Mouse (Mus musculus) cerebellum, adult 8-10 months (tissue): ENCODE results near the gene Mpp3.

Experiments used
- DNase-seq: peaks from one replicate; pipeline ENCODE4 v3.0.0; 2022

Mpp3 gene

DNA sequence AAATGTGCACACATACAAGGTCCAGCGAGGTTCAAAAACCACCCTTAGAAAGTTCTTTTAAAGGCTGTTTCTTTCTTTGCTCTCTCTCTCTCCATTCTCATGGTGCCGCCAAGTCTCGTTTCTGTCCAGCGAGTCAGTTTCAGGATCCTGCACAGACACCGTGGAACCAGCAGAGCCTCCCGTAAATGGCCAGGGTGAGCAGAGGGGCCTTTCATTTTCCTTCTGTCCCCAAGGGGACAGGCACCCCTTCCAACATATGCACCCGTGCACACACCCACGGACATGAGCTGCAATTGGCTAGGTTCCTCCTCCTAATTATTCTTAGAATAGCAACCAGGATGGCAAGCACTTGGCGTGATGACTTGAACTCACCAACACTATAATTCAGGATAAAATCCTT lies 54.8 kb downstream of the Mpp3 start:
- DNase-seq: no peak

DNA sequence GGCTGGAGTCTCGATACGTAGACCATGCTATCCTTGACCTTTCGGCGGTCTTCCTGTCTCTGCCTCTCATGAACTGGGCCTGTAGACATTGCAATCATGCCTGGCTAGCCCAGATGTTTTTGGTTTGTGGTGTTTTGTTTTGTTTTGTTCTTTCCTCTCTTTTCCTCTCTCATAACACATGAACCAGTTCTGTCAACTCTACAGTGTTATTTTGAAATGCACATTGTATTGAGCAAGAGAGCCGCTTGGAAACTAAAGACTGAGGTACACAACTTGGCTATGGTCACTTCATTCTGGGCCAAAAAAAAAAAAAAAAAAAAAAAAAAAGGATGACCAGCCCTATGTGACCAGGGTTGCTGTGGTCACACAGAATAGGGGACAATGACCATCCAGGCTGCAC lies 55.6 kb downstream of the Mpp3 start:
- no peak for DNase-seq

- no peak for DNase-seq
These were observed 56.2 kb downstream of the Mpp3 start for GRCm38 (mm10) chr11:101972097-101972496.

DNA sequence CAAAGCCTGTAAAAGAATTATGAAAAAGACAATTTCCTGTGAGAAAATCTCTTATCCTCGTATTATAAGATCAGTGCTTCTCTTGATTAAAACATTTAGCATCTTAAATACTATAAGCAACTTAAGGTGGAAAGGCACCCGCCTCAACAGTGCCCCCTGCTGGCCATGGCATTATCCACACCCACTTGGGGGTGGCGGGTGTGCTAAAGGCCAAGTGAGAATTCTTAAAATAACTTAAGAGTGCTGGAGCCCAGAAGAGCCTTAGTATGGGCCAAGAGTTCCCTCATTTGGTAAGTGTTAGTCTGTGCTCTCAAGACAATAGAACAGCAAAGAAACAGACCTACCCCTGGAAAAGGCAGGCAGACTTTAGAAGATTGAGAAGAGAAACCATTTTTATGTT lies 56.9 kb downstream of the Mpp3 start:
- no peak for DNase-seq

DNA sequence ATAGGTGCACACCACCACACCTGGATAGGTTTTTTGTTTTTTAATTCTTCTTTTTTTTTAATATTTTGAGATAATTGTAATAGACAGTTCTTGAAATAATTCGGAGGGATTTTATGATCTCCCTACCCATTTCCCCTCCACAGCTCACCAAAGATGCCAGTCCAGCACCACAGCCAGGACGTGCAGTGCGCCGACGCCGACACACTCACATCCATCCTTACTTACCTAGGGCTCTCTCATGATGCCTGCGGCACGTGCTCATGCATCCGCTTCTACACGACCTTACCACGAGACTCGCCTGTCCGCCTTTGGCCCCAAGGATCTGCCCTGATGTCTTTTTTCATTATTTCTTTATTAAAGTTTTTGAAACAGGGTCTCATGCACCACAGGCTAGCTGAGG lies 58.4 kb downstream of the Mpp3 start:
- DNase-seq: no peak

DNA sequence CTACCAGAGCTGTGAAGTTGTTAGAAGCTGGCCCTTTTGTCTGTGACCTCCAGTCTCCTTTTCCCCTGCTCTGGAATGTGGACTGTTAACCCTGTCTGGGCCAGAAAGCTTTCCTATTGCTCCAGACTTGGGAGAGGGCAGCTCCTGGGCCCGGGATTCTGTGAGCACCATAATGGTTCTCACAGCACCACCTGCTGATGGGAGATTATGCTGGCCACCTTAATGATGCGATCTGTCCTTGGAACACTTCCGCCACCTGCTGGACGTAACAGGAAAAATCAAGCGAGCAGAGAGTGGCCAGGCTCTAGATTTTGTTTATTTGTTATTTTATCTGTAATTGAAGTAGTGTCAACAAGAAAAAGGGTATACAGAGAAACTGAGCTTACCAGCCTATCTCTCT lies 59.5 kb downstream of the Mpp3 start:
- DNase-seq: peak; percentile 85

DNA sequence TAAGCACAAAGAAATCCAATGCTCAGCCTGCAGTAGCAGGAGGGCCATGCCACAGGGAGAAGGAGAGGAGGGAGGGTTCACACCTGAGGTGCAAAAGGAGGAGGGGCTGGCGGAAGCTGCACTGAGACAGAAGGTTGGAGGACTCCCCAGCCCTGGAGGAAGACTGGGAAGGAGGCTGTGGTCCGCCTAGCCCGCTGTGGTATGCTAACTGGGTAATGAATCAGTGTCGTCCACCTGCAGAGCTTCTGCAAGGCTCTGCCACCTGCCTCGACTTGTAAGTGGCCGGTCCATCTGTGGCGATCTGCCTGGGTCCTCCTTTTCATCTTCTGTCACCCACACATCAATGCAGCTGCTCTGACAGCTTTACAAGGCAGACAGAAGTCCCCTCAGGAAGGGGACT lies 60.0 kb downstream of the Mpp3 start:
- DNase-seq: no peak

DNA sequence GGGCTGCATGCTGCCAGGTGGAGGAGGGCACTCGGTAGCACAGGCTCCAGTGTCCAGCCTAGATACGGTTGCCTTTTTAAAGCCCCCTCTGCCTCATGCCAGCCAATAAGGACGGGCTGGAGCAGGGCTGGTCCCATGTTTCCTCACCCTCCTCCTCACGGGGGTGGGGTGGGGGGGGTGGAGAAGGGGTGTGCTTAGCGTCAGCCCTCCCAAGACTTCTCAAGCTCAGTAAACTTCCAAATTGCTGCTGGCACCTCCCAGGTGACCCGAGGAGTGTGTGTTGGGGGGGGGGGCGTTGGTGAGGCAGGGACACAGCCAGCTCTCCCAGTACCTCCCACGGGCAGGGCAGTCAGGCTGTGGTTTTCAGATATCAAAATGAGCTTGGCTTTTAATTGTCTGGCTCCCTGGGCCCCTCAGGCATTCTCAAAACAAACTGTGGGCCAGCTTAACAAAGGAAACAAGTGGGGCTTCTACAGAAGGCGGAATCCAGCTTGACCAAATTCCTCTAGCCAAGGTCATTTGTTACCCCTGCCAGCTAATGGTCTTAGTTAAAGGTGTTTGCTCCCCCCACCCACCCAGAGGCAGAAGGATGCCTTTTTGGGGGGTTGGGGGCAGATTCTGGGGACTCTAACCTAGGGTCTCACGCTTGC lies 61.2 kb downstream of the Mpp3 start, which contains the start of gene Sost:
Sost (minus strand) TSS at position 51 of the 650 bp plus-strand sequence.
- DNase-seq: no peak

DNA sequence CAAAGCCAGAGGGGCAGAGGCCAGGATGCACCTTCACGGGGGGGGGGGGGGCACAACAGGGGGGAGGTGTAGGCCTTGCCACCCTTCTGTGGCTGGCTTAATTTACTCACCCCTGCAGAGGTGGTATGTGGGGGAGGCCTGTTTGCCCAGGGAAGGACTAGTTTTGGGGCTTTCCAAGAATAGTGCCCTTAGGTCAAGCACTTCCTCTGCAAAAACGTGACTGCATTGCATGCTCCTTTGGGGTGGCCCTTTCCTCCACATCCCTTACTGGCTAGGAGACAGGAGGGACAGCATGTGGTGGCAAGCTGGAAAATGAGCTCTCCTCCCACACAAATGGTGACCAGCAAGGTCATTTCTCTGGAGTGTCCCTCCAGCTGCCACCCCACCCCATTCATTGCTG lies 62.7 kb downstream of the Mpp3 start:
- no peak for DNase-seq

- DNase-seq: no peak
These were observed 63.6 kb downstream of the Mpp3 start for GRCm38 (mm10) chr11:101964647-101965046.

DNA sequence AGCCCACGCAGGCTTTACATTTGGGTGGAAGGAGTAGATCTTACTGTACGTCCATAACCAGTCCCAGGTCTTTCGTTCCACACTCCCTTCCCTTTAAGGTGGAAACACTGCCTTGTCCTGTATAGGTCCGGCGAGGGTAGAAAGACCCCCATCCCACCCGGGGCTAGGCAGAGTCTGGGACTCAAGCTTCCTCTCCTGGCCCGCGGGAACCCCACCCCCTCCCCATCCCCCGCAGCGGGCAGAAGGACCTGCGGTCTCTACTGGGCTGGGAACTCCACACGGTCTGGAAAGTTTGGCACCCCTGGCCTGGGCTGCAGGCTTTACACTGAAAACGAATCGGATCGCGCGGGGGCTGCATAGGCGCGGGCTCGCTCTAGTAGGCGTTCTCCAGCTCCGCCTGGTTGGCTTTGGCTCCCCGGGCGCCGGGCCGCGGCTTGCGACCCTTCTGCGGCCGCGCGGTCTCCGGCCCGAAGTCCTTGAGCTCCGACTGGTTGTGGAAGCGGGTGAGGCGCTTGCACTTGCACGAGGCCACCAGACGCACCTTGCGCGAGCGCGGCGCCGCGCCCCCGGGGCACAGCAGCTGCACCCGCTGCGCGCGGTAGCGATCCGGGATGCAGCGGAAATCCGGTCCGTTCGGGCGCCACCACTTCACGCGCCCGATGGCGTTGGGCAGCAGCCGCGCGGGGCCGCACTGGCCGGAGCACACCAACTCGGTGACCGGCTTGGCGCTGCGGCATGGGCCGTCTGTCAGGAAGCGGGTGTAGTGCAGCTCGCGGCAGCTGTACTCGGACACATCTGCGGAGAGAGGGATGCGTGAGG lies 64.6 kb downstream of the Mpp3 start:
- no peak for DNase-seq

DNA sequence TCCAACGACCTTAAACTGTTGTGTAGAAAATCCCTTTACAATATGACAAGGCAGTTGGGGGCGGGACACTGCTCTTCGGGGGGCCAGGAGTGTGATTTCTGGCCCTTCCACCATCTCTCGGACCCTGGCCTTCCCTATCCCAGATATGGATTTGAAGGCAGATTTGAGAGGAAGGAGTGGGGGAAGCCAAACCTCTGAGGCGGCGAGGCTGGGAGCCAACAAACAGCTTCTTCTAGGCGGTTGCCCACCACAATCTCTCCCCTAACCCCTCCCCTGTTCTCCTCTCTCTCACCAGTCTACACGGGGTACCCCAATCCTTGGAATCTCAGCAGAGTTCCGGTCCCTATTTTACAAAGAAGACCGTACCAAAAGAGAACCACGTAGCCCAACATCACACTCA lies 65.2 kb downstream of the Mpp3 start:
- no peak for DNase-seq

DNA sequence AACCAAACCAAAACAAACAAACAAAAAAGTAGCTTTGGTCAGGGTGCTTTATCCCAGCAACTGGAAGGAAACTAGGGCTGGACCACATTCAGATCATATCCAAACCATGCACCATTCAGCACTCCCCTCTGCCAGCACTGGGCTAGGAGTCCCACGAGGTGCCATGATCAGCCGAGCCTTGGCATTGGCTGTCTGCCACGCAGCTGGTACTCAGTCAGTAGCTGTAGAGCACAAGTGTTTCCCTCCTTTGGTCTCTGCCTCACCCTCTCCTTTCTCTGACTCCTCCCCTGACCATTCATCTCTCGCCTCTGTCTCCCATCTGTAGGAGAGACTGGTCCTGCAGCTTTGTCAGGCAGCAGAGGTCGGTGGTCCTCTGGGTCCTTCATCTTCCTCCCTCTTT lies 70.8 kb downstream of the Mpp3 start:
- DNase-seq: no peak

DNA sequence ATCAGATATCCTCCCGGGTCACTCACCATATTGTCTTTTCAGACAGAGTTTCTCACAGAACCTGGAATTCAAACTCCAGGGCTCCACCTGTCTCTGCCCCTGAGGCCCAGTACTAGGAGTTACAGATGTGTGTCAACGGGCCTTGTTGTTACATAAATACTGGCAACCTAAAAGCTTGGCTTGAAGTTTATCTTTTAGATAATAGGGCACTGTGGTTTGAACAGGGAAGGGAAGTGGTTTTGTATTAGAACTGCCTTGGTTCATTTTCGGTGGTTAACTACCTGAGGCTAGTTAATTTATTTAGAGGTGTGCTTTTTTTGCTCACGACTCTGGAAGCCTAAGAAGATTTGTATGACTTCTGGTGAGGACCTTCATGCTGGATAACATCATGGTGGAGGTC lies 74.8 kb downstream of the Mpp3 start:
- DNase-seq: no peak

DNA sequence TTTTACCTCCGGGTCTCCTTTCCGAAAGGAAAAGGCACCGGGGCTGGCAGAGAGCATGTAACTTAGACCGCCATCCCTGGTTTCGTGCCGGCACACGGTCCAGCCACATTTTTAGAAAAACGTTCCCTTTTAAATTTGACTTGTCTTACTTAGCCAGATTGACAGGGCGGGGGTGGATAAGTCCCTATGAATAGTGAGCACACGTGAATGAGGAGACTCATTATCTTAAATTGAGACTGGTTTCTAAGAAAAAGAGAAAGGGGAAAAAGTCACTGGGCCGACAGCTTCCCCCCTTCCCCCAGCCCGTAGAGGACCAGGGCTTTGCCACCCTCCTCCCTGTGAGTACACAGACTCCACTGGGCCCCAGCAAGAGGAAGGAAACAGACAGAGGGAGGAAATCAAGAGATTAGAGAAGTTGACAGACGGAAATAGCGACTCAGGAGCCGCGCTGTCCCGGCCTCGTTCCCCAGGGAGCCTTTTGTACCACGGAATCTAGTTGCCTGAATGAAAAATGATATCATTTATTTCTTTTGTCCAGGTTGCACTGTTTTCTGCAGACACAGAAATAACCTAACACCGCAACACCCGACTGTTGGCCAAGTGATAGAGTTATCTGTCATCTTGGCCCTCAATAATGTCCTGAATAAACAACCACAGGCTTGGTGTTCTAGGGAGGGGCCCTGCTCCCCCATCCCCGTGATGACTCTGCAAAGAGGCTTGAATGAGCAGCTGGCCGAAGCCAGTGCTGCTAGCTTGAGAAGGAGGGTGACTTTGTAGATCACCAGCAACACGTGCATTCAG lies 75.5 kb downstream of the Mpp3 start:
- no peak for DNase-seq

- no peak for DNase-seq
These were observed 78.2 kb downstream of the Mpp3 start for GRCm38 (mm10) chr11:101950021-101950420.
